Mouse (Mus musculus): ENCODE measurements around the gene Gm8909.
"Not testable (repeated sequence)": the region's sequence is repeated elsewhere in the genome, so short reads cannot be mapped to it uniquely, and the experiment has no call there.

DNA sequence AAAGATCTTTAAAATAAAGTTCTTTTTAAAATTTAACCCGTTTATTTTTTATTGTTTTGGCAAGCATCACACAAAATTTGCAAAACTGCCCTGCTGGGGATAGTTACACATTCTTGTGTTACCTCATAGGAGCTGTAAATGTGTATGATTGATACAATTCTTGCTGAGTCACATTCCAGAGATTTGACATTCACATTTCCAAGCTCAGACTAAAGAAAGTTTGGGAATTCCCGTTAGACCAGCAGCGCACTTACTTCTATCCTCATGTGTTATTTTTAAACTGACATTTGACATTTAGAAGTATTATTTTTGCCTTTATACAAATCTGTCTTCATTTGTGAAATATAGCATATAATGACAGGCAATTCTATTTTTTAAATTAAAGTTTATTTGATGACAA is 44.2 kb downstream of the Gm8909 start:
- TF ChIP-seq CTCF, EP300 (IDR thresholded peaks at IDR 0.05; ENCODE audit: low read depth): not testable (repeated sequence)
